Mouse (Mus musculus): ENCODE data around the gene Cib3. TPM values are rescaled to one million over a fixed set of nuclear protein-coding genes. Genes with fewer than 3 reads are reported as not detected.

Cib3 gene
- polyA plus RNA-seq, 2 experiments, result not detected

- Histone ChIP-seq H3K4me3 (replicated peaks; ENCODE audit: low read length) (no peak overlapping the region), H3K4me2 (replicated peaks; ENCODE audit: low read depth, low read length, severe bottlenecking) (no peak overlapping the region), H3K36me3 (ENCODE audit: control insufficient read depth, insufficient read depth, low read length) (no peaks in the 10 kb centered on the region), H3K27ac (replicated peaks; ENCODE audit: low read depth, low read length) (no peak overlapping the region), H3K9me3 (ENCODE audit: control insufficient read depth, low read length) (no peaks in the 10 kb centered on the region), H3K27me3 (ENCODE audit: control insufficient read depth, insufficient read depth, low read length) (no peaks in the 10 kb centered on the region), H3K4me1 (ENCODE audit: control insufficient read depth, insufficient read depth, low read length) (no peaks in the 10 kb centered on the region), H3K9ac (ENCODE audit: low read depth, low read length, severe bottlenecking) (no peak overlapping the region)
- ATAC-seq (ENCODE audit: low FRiP score, low read depth) (no peak), DNase-seq (ENCODE audit: low spot score) (no peak)
- 95% methylated on average over 2 of the region's 2 CpGs for WGBS
- TF ChIP-seq POLR2A (IDR thresholded peaks at IDR 0.05; ENCODE audit: borderline replicate concordance, extremely low read depth, insufficient read depth, insufficient read length), result no peak
Observed at GRCm38 (mm10) chr8:72190215-72190539, 22.5 kb downstream of the Cib3 start.

DNA sequence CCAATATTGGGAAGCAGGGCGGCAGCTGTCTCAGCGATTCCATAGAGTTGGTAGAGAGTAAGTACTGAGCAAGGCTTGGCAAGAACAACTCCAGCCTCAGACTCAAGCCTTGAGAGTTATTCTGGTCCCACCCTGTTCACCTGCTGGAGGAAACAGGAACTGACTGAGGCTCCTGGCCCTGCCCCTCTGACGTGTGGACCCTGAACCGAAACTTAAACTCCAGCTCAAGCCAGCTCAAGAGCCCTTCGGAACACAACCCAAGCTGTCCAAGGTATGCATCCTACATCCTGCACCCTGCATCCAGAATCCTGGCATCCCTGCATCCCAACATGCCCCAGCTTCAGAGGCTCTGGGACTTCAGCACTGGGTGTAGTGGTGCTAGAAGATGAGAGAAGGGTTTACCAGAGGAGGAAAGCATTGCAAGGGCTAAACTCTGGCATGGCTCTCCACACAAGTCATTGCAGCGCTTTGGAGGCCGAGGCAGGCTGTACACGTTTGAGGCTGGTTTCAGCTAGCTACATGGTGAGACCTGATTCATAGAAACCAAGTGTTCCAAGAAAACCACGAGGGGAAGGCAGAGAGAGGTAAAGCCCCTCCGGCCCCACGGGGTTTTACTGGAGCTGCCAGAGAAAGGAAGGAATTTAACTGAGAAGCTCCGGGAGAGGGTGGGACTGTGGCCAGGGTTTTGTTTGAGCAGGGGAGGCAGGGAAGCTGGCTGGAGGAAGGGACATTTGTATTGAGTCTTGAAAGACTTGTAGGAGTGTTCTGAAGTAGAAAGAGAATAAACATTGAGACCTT lies 23.0 kb downstream of the Cib3 start, which contains the start of gene Hsh2d:
TSS of gene Hsh2d (plus strand) at position 222 of the 798 bp plus-strand sequence.
- 64% methylated on average over 12 of the region's 12 CpGs for WGBS
- H3K36me3 ChIP-seq (ENCODE audit: control insufficient read depth, insufficient read depth, low read length), result no peaks in the 10 kb centered on the region
- no peak within 1 kb of the TSS for H3K27ac ChIP-seq (replicated peaks; ENCODE audit: low read depth, low read length)
- H3K9ac ChIP-seq (ENCODE audit: low read depth, low read length, severe bottlenecking), result no peak within 1 kb of the TSS
- ATAC-seq (ENCODE audit: low FRiP score, low read depth) (no peak), DNase-seq (ENCODE audit: low spot score) (peak; percentile 12)
- no peak within 1 kb of the TSS for H3K4me2 ChIP-seq (replicated peaks; ENCODE audit: low read depth, low read length, severe bottlenecking)
- no peaks in the 10 kb centered on the region for H3K9me3 ChIP-seq (ENCODE audit: control insufficient read depth, low read length)
- no peak within 1 kb of the TSS for H3K4me3 ChIP-seq (replicated peaks; ENCODE audit: low read length)
- no peak for TF ChIP-seq POLR2A (IDR thresholded peaks at IDR 0.05; ENCODE audit: borderline replicate concordance, extremely low read depth, insufficient read depth, insufficient read length)
- H3K4me1 ChIP-seq (ENCODE audit: control insufficient read depth, insufficient read depth, low read length), result no peaks in the 10 kb centered on the region
- H3K27me3 ChIP-seq (ENCODE audit: control insufficient read depth, insufficient read depth, low read length), result no peaks in the 10 kb centered on the region

DNA sequence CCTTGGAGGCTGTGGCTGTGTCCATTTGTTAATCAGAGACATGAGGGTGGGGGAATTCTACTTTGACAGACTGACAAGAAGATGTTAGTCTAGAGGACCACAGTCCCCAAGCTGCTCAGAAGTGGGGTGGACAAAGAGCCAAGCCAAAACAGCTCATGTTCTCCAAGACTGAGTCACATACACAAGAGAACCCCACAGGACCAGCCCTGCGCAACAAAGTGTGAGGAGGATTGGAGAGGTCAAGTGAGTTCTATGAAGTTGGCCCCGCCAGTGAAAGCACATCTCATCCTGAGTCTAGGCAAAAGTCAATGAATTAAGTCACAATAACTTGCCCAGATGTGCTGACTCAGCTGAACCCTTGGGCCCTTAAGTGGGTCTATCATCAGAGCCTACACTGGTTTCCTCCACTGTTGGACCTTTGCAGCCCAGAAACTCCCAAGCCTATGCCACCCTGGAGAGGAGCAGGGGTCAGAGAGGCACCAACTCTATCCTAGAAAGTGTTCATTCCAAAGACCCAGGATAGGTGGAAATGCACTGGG lies 24.8 kb downstream of the Cib3 start:
- Histone ChIP-seq H3K4me2 (replicated peaks; ENCODE audit: low read depth, low read length, severe bottlenecking) (no peak overlapping the region), H3K9me3 (ENCODE audit: control insufficient read depth, low read length) (no peaks in the 10 kb centered on the region), H3K9ac (ENCODE audit: low read depth, low read length, severe bottlenecking) (no peak overlapping the region), H3K27me3 (ENCODE audit: control insufficient read depth, insufficient read depth, low read length) (no peaks in the 10 kb centered on the region), H3K4me1 (ENCODE audit: control insufficient read depth, insufficient read depth, low read length) (no peaks in the 10 kb centered on the region), H3K4me3 (replicated peaks; ENCODE audit: low read length) (no peak overlapping the region), H3K36me3 (ENCODE audit: control insufficient read depth, insufficient read depth, low read length) (no peaks in the 10 kb centered on the region), H3K27ac (replicated peaks; ENCODE audit: low read depth, low read length) (no peak overlapping the region)
- ATAC-seq (ENCODE audit: low FRiP score, low read depth), result no peak
- 79% methylated on average over 2 of the region's 2 CpGs for WGBS
- no peak for TF ChIP-seq POLR2A (IDR thresholded peaks at IDR 0.05; ENCODE audit: borderline replicate concordance, extremely low read depth, insufficient read depth, insufficient read length)
- no peak for DNase-seq (ENCODE audit: low spot score)

DNA sequence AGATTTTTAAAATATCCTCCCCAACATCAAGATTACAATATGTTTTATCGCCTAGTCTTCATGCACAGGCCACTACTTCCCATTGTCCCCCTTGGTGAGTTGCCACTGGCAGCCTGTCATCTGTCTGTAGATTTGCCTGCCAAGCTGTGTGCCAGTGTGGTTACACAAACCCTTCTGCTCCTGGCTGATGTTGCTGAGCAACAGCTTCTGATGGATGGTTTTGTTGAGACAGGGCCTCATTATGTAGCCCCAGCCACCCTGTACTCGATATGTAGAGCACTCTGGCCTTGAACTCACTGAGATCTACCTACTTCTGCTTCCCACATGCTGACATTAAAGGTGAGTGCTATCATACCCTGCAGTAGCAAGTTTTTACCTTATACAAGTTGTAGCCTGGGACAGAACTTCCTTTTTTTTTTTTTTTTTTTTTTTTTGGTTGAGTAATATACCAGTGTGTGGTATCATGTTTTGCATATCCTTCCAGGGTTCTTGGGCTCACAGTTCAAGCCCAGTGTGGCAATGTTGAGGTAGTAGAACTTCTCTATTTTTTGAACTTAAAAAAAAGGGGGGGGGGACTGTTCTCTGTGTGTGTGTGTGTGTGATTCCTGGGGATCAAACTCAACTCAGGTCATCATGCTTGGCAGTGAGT lies 29.0 kb downstream of the Cib3 start:
- Histone ChIP-seq H3K4me1 (ENCODE audit: control insufficient read depth, insufficient read depth, low read length) (no peaks in the 10 kb centered on the region), H3K27me3 (ENCODE audit: control insufficient read depth, insufficient read depth, low read length) (no peaks in the 10 kb centered on the region), H3K27ac (replicated peaks; ENCODE audit: low read depth, low read length) (no peak overlapping the region), H3K9ac (ENCODE audit: low read depth, low read length, severe bottlenecking) (no peak overlapping the region), H3K4me3 (replicated peaks; ENCODE audit: low read length) (no peak overlapping the region), H3K4me2 (replicated peaks; ENCODE audit: low read depth, low read length, severe bottlenecking) (no peak overlapping the region), H3K9me3 (ENCODE audit: control insufficient read depth, low read length) (no peaks in the 10 kb centered on the region), H3K36me3 (ENCODE audit: control insufficient read depth, insufficient read depth, low read length) (peaks cover 23% of the 10 kb centered on the region)
- WGBS, result 81% methylated on average over 2 of the region's 2 CpGs
- ATAC-seq (ENCODE audit: low FRiP score, low read depth), result no peak
- no peak for TF ChIP-seq POLR2A (IDR thresholded peaks at IDR 0.05; ENCODE audit: borderline replicate concordance, extremely low read depth, insufficient read depth, insufficient read length)
- DNase-seq (ENCODE audit: low spot score), result no peak

DNA sequence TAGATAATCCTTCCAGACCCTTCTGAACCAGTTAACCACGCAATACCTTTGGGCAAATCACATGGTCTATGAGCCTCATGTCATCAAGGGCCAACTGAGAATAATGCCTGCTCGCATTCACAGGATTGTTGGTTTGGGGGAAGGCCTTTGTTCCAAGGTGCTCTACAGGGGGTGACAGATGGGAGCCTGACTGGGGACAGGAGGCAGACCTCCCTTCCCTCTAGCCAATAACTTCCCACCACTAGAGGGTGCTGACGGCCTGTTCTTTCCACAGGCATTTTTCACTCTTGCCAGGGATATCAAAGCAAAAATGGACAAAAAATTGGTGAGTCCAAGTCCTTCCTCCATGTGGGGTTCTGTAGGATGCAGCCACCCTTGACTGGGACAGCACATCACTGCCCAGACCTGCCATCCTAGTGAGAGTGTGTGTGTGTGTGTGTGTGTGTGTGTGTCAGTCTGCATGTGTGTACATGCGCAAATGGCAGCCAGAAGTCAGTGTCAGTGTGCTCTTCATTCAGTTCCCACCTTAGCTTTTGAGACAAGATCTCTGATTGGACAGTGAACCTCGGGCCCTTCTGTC lies 35.2 kb downstream of the Cib3 start:
- Histone ChIP-seq H3K27me3 (ENCODE audit: control insufficient read depth, insufficient read depth, low read length) (no peaks in the 10 kb centered on the region), H3K4me2 (replicated peaks; ENCODE audit: low read depth, low read length, severe bottlenecking) (no peak overlapping the region), H3K9me3 (ENCODE audit: control insufficient read depth, low read length) (no peaks in the 10 kb centered on the region), H3K4me1 (ENCODE audit: control insufficient read depth, insufficient read depth, low read length) (no peaks in the 10 kb centered on the region), H3K27ac (replicated peaks; ENCODE audit: low read depth, low read length) (no peak overlapping the region), H3K36me3 (ENCODE audit: control insufficient read depth, insufficient read depth, low read length) (peaks cover 85% of the 10 kb centered on the region), H3K4me3 (replicated peaks; ENCODE audit: low read length) (no peak overlapping the region), H3K9ac (ENCODE audit: low read depth, low read length, severe bottlenecking) (no peak overlapping the region)
- ATAC-seq (ENCODE audit: low FRiP score, low read depth) (no peak; the same call in none of the 2 replicates), DNase-seq (ENCODE audit: low spot score) (peak; percentile 73)
- no peak for TF ChIP-seq POLR2A (IDR thresholded peaks at IDR 0.05; ENCODE audit: borderline replicate concordance, extremely low read depth, insufficient read depth, insufficient read length)
- 65% methylated on average over 5 of the region's 5 CpGs for WGBS

All from limb, embryonic 14.5 days (tissue).